Mouse (Mus musculus): ENCODE measurements around the gene Dcun1d4.

DNA sequence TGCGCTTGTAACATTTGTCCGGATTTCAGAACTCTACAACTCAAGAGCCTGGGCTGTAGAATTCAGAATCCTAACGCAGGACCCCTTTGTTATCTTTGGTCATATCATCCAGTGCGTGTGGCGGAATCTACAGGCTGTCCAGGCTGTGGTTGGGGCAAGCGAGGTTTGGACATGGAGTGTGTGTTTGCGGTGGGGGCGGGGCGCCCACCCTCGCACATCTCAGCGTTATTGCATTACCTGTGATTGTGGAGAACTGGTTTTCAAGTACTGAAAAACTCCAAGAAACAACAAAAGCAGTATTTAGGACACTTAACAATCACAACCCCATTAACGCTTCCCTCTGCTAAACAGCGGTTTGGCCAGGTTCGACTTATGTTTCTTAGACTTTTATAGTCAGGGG, 9.1 kb downstream of the Dcun1d4 start:
- TF ChIP-seq CTCF (IDR thresholded peaks at IDR 0.05; ENCODE audit: low read depth, low read length), result no peak
- no peak for TF ChIP-seq POLR2A (IDR thresholded peaks at IDR 0.05; ENCODE audit: borderline replicate concordance, low read depth, low read length)

Measured in bone marrow macrophage, adult 2 months (primary cell).